Mouse (Mus musculus) embryonic fibroblast, embryonic 13.5 days (primary cell): ENCODE data around the gene Ptges3.

ENCODE experiments used
- CTCF ChIP-seq: IDR thresholded peaks from 2 replicates; pipeline ENCODE4 v1.5.1; 2011; ENCODE audit warnings: mild to moderate bottlenecking, control low read depth, low read length, moderate library complexity, borderline replicate concordance; ENCODE audit not compliant: insufficient read depth
- POLR2A ChIP-seq: IDR thresholded peaks from 2 replicates; pipeline ENCODE4 v1.6.1; 2011; ENCODE audit warnings: low read depth, mild to moderate bottlenecking, control low read depth, low read length, moderate library complexity

DNA sequence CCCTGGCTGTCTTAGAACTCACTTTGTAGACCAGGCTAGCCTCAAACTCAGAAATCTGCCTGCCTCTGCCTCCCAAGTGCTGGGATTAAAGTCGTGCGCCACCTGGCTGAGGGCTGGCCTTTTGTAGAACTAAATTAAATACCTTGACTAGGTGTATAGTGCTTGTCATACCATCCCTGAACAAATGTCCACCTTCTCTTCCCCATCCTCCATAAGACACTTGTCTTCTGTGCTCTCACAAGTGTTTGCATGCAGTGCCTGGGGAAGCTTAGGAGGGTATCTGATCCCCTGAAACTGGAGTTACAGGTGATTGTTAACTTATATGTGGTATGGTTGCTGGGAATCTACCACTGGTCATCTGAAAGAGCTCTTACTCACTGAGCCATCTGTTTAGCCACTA lies 8.4 kb upstream of the Ptges3 start:
- no peak for TF ChIP-seq CTCF
- TF ChIP-seq POLR2A = no peak
